23 mouse cellular contexts compared by ENCODE assay signal in genomic region chr19:58586046-58586445, GRCm38 (mm10).
"Had no signal": no experiment of that assay in that cellular context is flagged by ENCODE, and none has a peak within 500 bp of the region (broad histone marks: within the 10 kb centered on the region; RNA-seq: fewer than 3 reads in every experiment).

No protein-coding gene starts in this region.

- H3K27me3 ChIP-seq: heart, embryonic 12.5 days; hindbrain, embryonic 12.5 days; intestine, embryonic 15.5 days; limb, embryonic 12.5 days; liver, embryonic 13.5 days; liver, embryonic 15.5 days had no signal

- H3K4me3 ChIP-seq: gastrocnemius, adult 2 months; heart, embryonic 12.5 days; hindbrain, embryonic 10.5 days; hindbrain, embryonic 12.5 days; intestine, embryonic 15.5 days; layer of hippocampus, adult 2 months; left cerebral cortex, adult 2 months; limb, embryonic 10.5 days; limb, embryonic 12.5 days; liver, embryonic 13.5 days; liver, embryonic 15.5 days had no signal

- H3K4me1 ChIP-seq: hindbrain, embryonic 10.5 days; hindbrain, embryonic 12.5 days; intestine, embryonic 15.5 days; liver, embryonic 13.5 days; liver, embryonic 15.5 days had no signal

- H3K36me3 ChIP-seq: heart, embryonic 12.5 days; hindbrain, embryonic 10.5 days; hindbrain, embryonic 12.5 days; intestine, embryonic 15.5 days; limb, embryonic 10.5 days; limb, embryonic 12.5 days; liver, embryonic 13.5 days; liver, embryonic 15.5 days had no signal

- H3K9me3 ChIP-seq: heart, embryonic 12.5 days; hindbrain, embryonic 10.5 days; hindbrain, embryonic 12.5 days; intestine, embryonic 15.5 days; limb, embryonic 10.5 days; limb, embryonic 12.5 days; liver, embryonic 13.5 days; liver, embryonic 15.5 days had no signal

- DNase-seq: gastrocnemius, adult 2 months; gastrocnemius, postnatal 10 days; gastrocnemius, postnatal 25 days; heart, postnatal 10 days; heart, postnatal 4 days; kidney, adult 18-20 months; kidney, adult 8-10 months; kidney, postnatal 10 days; kidney, postnatal 25 days; kidney, postnatal 4 days; liver; liver, embryonic 13.5 days had no signal

- H3K4me2 ChIP-seq: heart, embryonic 12.5 days; hindbrain, embryonic 12.5 days; hindbrain, embryonic 14.5 days; intestine, embryonic 15.5 days; limb, embryonic 12.5 days; liver, embryonic 11.5 days; liver, embryonic 13.5 days; liver, embryonic 15.5 days had no signal

- H3K9ac ChIP-seq: heart, embryonic 12.5 days; hindbrain, embryonic 12.5 days; hindbrain, embryonic 14.5 days; intestine, embryonic 15.5 days; limb, embryonic 12.5 days; liver, embryonic 13.5 days; liver, embryonic 15.5 days had no signal

- H3K27ac ChIP-seq: gastrocnemius, adult 2 months; hindbrain, embryonic 10.5 days; hindbrain, embryonic 12.5 days; hindbrain, embryonic 14.5 days; intestine, embryonic 15.5 days; layer of hippocampus, adult 2 months; left cerebral cortex, adult 2 months; limb, embryonic 10.5 days; limb, embryonic 12.5 days; liver, embryonic 13.5 days; liver, embryonic 15.5 days had no signal
